Mouse (Mus musculus): ENCODE measurements around the gene Prss57. TPM values are rescaled to one million over a fixed set of nuclear protein-coding genes. Genes with fewer than 3 reads are reported as not detected.

Gene Prss57
- polyA plus RNA-seq, 1 experiment from 2014 or later, result 1.4 TPM

GRCm38 (mm10) chr10:79793051-79793737 is 2.4 kb upstream of the Prss57 start, which contains the start of gene Palm:
Gene Palm, plus strand, starts transcription at chr10:79793572.
- WGBS (ENCODE audit: insufficient replicate concordance), result 5% methylated on average over 51 of the region's 51 CpGs
- no peaks in the 10 kb centered on the region for H3K9me3 ChIP-seq (replicated peaks)

GRCm38 (mm10) chr10:79792339-79793040 is 1.7 kb upstream of the Prss57 start:
- H3K27me3 ChIP-seq (replicated peaks), result peaks cover 26% of the 10 kb centered on the region
- no peaks in the 10 kb centered on the region for H3K9me3 ChIP-seq (replicated peaks)
- no peak for ATAC-seq
- H3K27ac ChIP-seq, result no peak overlapping the region
- WGBS (ENCODE audit: insufficient replicate concordance), result 68% methylated on average over 5 of the region's 5 CpGs
- H3K9ac ChIP-seq, result no peak overlapping the region
- peaks cover 51% of the 10 kb centered on the region for H3K4me1 ChIP-seq
- H3K36me3 ChIP-seq, result no peaks in the 10 kb centered on the region
- H3K4me2 ChIP-seq, result 0 out of 2 replicates have a peak overlapping the region, but pooled peaks have one; percentile 89
- H3K4me3 ChIP-seq, result no peak overlapping the region

More at GRCm38 (mm10) chr10:79793051-79793737, 2.4 kb upstream of the Prss57 start, which contains the start of gene Palm:
- Histone ChIP-seq H3K27ac (0 out of 2 replicates have a peak within 1 kb of the TSS, but pooled peaks have one; percentile 3), H3K27me3 (replicated peaks) (peaks cover 24% of the 10 kb centered on the region), H3K4me3 (peak within 1 kb of the TSS; percentile 66), H3K9ac (peak within 1 kb of the TSS; percentile 74), H3K36me3 (no peaks in the 10 kb centered on the region), H3K4me2 (peak within 1 kb of the TSS; percentile 89), H3K4me1 (peaks cover 58% of the 10 kb centered on the region)
- peak; percentile 18; the same call in 1 of the 2 replicates for ATAC-seq

GRCm38 (mm10) chr10:79789581-79789980 is 1.2 kb downstream of the Prss57 start:
- WGBS (ENCODE audit: insufficient replicate concordance), result 43% methylated on average over 2 of the region's 2 CpGs

GRCm38 (mm10) chr10:79788386-79789158 is 2.2 kb downstream of the Prss57 start:
- Histone ChIP-seq H3K36me3 (no peaks in the 10 kb centered on the region), H3K4me2 (no peak overlapping the region), H3K9me3 (replicated peaks) (no peaks in the 10 kb centered on the region), H3K27ac (no peak overlapping the region), H3K27me3 (replicated peaks) (peaks cover 32% of the 10 kb centered on the region), H3K4me1 (peaks cover 15% of the 10 kb centered on the region), H3K4me3 (no peak overlapping the region), H3K9ac (no peak overlapping the region)
- ATAC-seq, result no peak
- WGBS (ENCODE audit: insufficient replicate concordance), result 16% methylated on average over 7 of the region's 7 CpGs

More at GRCm38 (mm10) chr10:79789581-79789980, 1.2 kb downstream of the Prss57 start:
- Histone ChIP-seq H3K36me3 (no peaks in the 10 kb centered on the region), H3K4me1 (peaks cover 25% of the 10 kb centered on the region), H3K4me3 (no peak overlapping the region), H3K27ac (no peak overlapping the region), H3K27me3 (replicated peaks) (peaks cover 35% of the 10 kb centered on the region), H3K4me2 (no peak overlapping the region), H3K9me3 (replicated peaks) (no peaks in the 10 kb centered on the region), H3K9ac (no peak overlapping the region)
- ATAC-seq, result no peak

GRCm38 (mm10) chr10:79783920-79784800 is 6.6 kb downstream of the Prss57 start:
- no peak overlapping the region for H3K4me3 ChIP-seq
- H3K36me3 ChIP-seq, result no peaks in the 10 kb centered on the region
- peaks cover 33% of the 10 kb centered on the region for H3K4me1 ChIP-seq
- H3K27ac ChIP-seq, result no peak overlapping the region
- H3K4me2 ChIP-seq, result no peak overlapping the region
- whole genome bisulfite sequencing (ENCODE audit: insufficient replicate concordance), result 39% methylated on average over 27 of the region's 27 CpGs
- no peak overlapping the region for H3K9ac ChIP-seq
- no peaks in the 10 kb centered on the region for H3K9me3 ChIP-seq (replicated peaks)
- ATAC-seq, result no peak
- H3K27me3 ChIP-seq (replicated peaks), result peaks cover 61% of the 10 kb centered on the region

- no peaks in the 10 kb centered on the region for H3K36me3 ChIP-seq
- H3K4me3 ChIP-seq, result no peak overlapping the region
- peaks cover 66% of the 10 kb centered on the region for H3K27me3 ChIP-seq (replicated peaks)
- no peak for ATAC-seq
- H3K9ac ChIP-seq, result no peak overlapping the region
- no peak overlapping the region for H3K27ac ChIP-seq
- 49% methylated on average over 7 of the region's 7 CpGs for WGBS (ENCODE audit: insufficient replicate concordance)
- H3K9me3 ChIP-seq (replicated peaks), result no peaks in the 10 kb centered on the region
- no peak overlapping the region for H3K4me2 ChIP-seq
- H3K4me1 ChIP-seq, result peaks cover 26% of the 10 kb centered on the region
Observed at GRCm38 (mm10) chr10:79783050-79783449, 7.7 kb downstream of the Prss57 start.

GRCm38 (mm10) chr10:79781956-79782355 is 8.8 kb downstream of the Prss57 start:
- peaks cover 71% of the 10 kb centered on the region for H3K27me3 ChIP-seq (replicated peaks)
- no peak overlapping the region for H3K4me2 ChIP-seq
- WGBS (ENCODE audit: insufficient replicate concordance), result 65% methylated on average over 5 of the region's 5 CpGs

GRCm38 (mm10) chr10:79781139-79781538 is 9.6 kb downstream of the Prss57 start:
- Histone ChIP-seq H3K9me3 (replicated peaks) (no peaks in the 10 kb centered on the region), H3K4me1 (peaks cover 34% of the 10 kb centered on the region), H3K27ac (peak overlapping the region; percentile 16; the same call in 1 of the 2 replicates), H3K36me3 (no peaks in the 10 kb centered on the region), H3K27me3 (replicated peaks) (peaks cover 80% of the 10 kb centered on the region), H3K4me3 (peak overlapping the region; percentile 48), H3K9ac (no peak overlapping the region), H3K4me2 (peak overlapping the region; percentile 71)
- no peak for ATAC-seq
- 27% methylated on average over 21 of the region's 21 CpGs for WGBS (ENCODE audit: insufficient replicate concordance)

More at GRCm38 (mm10) chr10:79781956-79782355, 8.8 kb downstream of the Prss57 start:
- Histone ChIP-seq H3K9me3 (replicated peaks) (no peaks in the 10 kb centered on the region), H3K4me1 (peaks cover 33% of the 10 kb centered on the region), H3K9ac (no peak overlapping the region), H3K4me3 (no peak overlapping the region), H3K36me3 (no peaks in the 10 kb centered on the region), H3K27ac (no peak overlapping the region)
- no peak for ATAC-seq

GRCm38 (mm10) chr10:79780664-79781015 is 10.1 kb downstream of the Prss57 start:
- Histone ChIP-seq H3K36me3 (no peaks in the 10 kb centered on the region), H3K4me3 (peak overlapping the region; percentile 48), H3K4me2 (peak overlapping the region; percentile 71), H3K27me3 (replicated peaks) (peaks cover 83% of the 10 kb centered on the region), H3K9me3 (replicated peaks) (no peaks in the 10 kb centered on the region), H3K4me1 (peaks cover 34% of the 10 kb centered on the region), H3K9ac (no peak overlapping the region), H3K27ac (peak overlapping the region; percentile 16)
- WGBS (ENCODE audit: insufficient replicate concordance), result under 1% methylated on average over 13 of the region's 13 CpGs
- no peak; the same call in 1 of the 2 replicates for ATAC-seq

- H3K36me3 ChIP-seq, result no peaks in the 10 kb centered on the region
- ATAC-seq, result peak; percentile 84
- peak overlapping the region; percentile 43; the same call in 1 of the 2 replicates for H3K9ac ChIP-seq
- H3K4me1 ChIP-seq, result peaks cover 34% of the 10 kb centered on the region
- peaks cover 80% of the 10 kb centered on the region for H3K27me3 ChIP-seq (replicated peaks)
- peak overlapping the region; percentile 48 for H3K4me3 ChIP-seq
- WGBS (ENCODE audit: insufficient replicate concordance), result 2% methylated on average over 55 of the region's 55 CpGs
- peak overlapping the region; percentile 71 for H3K4me2 ChIP-seq
- peaks cover 4% of the 10 kb centered on the region for H3K9me3 ChIP-seq (replicated peaks)
- H3K27ac ChIP-seq, result peak overlapping the region; percentile 16
Observed at GRCm38 (mm10) chr10:79779784-79780663, 10.7 kb downstream of the Prss57 start.

Data from liver, embryonic 12.5 days (tissue).